Mouse (Mus musculus) intestine, embryonic 14.5 days (tissue): ENCODE measurements around the gene Noxa1. TPM values are rescaled to one million over a fixed set of nuclear protein-coding genes. Genes with fewer than 3 reads are reported as not detected.

ENCODE experiments used
- ATAC-seq: fragments of 200-750 bp; cut with Nextera tagmentation; replicated peaks from 2 replicates; pipeline ENCODE4 v1.8.0; 2017; ENCODE audit warnings: low read depth, moderate number of reproducible peaks, moderate TSS enrichment, moderate library complexity; ENCODE audit not compliant: low FRiP score, low TSS enrichment
- DNase-seq: peaks from one replicate; pipeline ENCODE4 v3.0.0-alpha.2; 2018; ENCODE audit warnings: low spot score
- H3K27ac ChIP-seq: fragments of 300-500 bp; sonication (generic); 2 replicates; pipeline ENCODE4 v1.5.1; 2014; ENCODE audit warnings: low read depth, mild to moderate bottlenecking, control low read depth
- H3K27me3 ChIP-seq: fragments of 300-500 bp; sonication (generic); replicated peaks from 2 replicates; pipeline ENCODE4 v1.6.1; 2014; ENCODE audit warnings: low read length, control low read depth; ENCODE audit not compliant: control insufficient read depth, insufficient read depth
- H3K36me3 ChIP-seq: fragments of 300-500 bp; sonication (generic); 2 replicates; pipeline ENCODE4 v1.6.1; 2014; ENCODE audit warnings: low read length, control low read depth; ENCODE audit not compliant: control insufficient read depth, insufficient read depth
- H3K4me1 ChIP-seq: fragments of 300-500 bp; sonication (generic); replicated peaks from 2 replicates; pipeline ENCODE4 v1.6.1; 2014; ENCODE audit warnings: low read length, control low read depth, mixed read lengths; ENCODE audit not compliant: control insufficient read depth, insufficient read depth
- H3K4me2 ChIP-seq: fragments of 300-500 bp; sonication (generic); 2 replicates; pipeline ENCODE4 v1.6.1; 2014; ENCODE audit warnings: low read length
- H3K4me3 ChIP-seq: fragments of 300-500 bp; sonication (generic); 2 replicates; pipeline ENCODE4 v1.5.1; 2014; ENCODE audit warnings: low read depth, low read length, control low read depth, mixed read lengths
- H3K9ac ChIP-seq: fragments of 300-500 bp; sonication (generic); 2 replicates; pipeline ENCODE4 v1.6.1; 2014; ENCODE audit warnings: mild to moderate bottlenecking, low read length
- H3K9me3 ChIP-seq: fragments of 300-500 bp; sonication (generic); 2 replicates; pipeline ENCODE4 v1.6.1; 2016; ENCODE audit warnings: low read length, control low read depth; ENCODE audit not compliant: control insufficient read depth
- WGBS: fragments of 180-500 bp; shearing (Covaris S2); extraction: QIAGEN DNeasy Blood & Tissue Kit; methylation state at CpG from one replicate; pipeline ENCODE4 v1.1.7; 2014; 5-methylcytosine and 5-hydroxymethylcytosine counted together
- microRNA-seq: library from miRNA; unstranded; fragments of <30 nt; microRNA quantifications from one replicate; pipeline ENCODE4, GENCODE M21; 2016
- polyA plus RNA-seq: library from polyadenylated mRNA; unstranded; fragments of >200 nt; fragmentation: Nextera tagmentation; extraction: Ambion mirVana; gene quantifications from 2 replicates; pipeline ENCODE4 v1.2.1, GENCODE M21; 2014

Gene Noxa1
- polyA plus RNA-seq, 1 experiment from 2014 or later: 5.7 TPM

DNA sequence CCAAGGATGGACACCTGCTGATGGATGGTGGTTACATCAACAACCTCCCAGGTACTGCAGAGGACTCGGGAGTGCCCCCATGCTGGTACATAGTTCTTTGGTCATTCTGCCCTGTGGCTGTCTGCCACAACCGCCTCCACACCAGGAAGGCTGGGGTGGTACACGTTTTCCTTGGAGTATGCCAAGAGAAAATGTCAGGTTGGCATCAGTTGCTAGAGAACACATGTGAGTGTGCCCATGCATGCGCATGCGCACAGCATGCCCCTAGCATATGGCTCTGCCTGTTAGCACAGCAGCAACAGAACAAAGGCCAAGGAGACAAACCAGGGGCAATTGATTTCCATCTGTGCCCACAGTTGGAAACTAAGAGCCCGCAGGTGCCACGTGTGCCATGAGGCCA lies 44.0 kb downstream of the Noxa1 start:
- H3K9ac ChIP-seq: no peak overlapping the region
- no peak overlapping the region for H3K27ac ChIP-seq
- no peak overlapping the region for H3K4me2 ChIP-seq
- 92% methylated on average over 7 of the region's 7 CpGs for WGBS
- ATAC-seq: no peak
- H3K27me3 ChIP-seq: no peaks in the 10 kb centered on the region
- no peak for DNase-seq
- H3K4me3 ChIP-seq: no peak overlapping the region
- no peaks in the 10 kb centered on the region for H3K9me3 ChIP-seq
- peaks cover 6% of the 10 kb centered on the region for H3K4me1 ChIP-seq
- H3K36me3 ChIP-seq: peaks cover 2% of the 10 kb centered on the region; the same call in 1 of the 2 replicates

DNA sequence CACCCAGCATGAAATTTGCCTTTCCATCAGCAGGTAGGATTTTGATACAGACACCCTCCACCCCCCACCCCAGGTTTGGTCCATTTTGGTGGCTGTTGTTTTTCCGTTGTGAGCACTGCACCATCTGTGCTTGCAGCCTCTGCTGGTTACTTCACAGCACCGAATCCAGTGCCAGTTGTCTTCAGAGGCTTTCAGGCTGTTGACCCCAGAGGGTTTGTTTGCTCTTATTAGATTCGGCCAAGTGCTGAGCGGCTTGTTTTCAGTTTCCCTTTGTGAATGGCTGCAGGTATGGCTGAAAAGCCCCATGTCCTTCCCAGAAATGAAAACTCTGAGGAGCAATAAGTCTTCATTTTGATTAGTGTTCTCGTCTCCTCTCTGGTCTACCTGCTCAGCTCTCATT lies 54.9 kb downstream of the Noxa1 start:
- no peak overlapping the region for H3K27ac ChIP-seq
- no peaks in the 10 kb centered on the region for H3K27me3 ChIP-seq
- H3K9ac ChIP-seq: no peak overlapping the region
- ATAC-seq (no peak), DNase-seq (no peak)
- no peaks in the 10 kb centered on the region for H3K9me3 ChIP-seq
- no peaks in the 10 kb centered on the region for H3K36me3 ChIP-seq
- WGBS: 83% methylated on average over 5 of the region's 5 CpGs
- no peak overlapping the region for H3K4me2 ChIP-seq
- no peak overlapping the region for H3K4me3 ChIP-seq
- no peaks in the 10 kb centered on the region for H3K4me1 ChIP-seq

Small RNA genes lying within 50 kb of the gene (microRNA-seq; reads per million reads assigned to microRNA genes)
- gene Gm24328 (not detected), gene Mir7664 (not detected)

Other genes starting within 250 kb of the Noxa1 start
- 83.0 and 85.5 TPM in 2 replicates for gene Ehmt1, start 175.5 kb downstream of the Noxa1 start, polyA plus RNA-seq
- 66.2 and 72.8 TPM in 2 replicates for gene Arrdc1, start 159.9 kb downstream of the Noxa1 start, polyA plus RNA-seq
- gene Zmynd19, start 145.4 kb downstream of the Noxa1 start, polyA plus RNA-seq: 13.0 and 18.1 TPM in 2 replicates
- 22.9 and 25.6 TPM in 2 replicates for gene Dph7, start 132.7 kb downstream of the Noxa1 start, polyA plus RNA-seq
- 143 and 147 TPM in 2 replicates for gene Mrpl41, start 120.1 kb downstream of the Noxa1 start, polyA plus RNA-seq
- gene Pnpla7, start 119.1 kb downstream of the Noxa1 start, polyA plus RNA-seq: 6.8 and 8.2 TPM in 2 replicates
- 44.3 and 50.0 TPM in 2 replicates for gene Nsmf, start 40.8 kb downstream of the Noxa1 start, polyA plus RNA-seq
- gene Entpd8, start 14.8 kb downstream of the Noxa1 start, polyA plus RNA-seq: 6.0 and 7.3 TPM in 2 replicates
- 8.2 and 13.2 TPM in 2 replicates for gene Nrarp, start 85.6 kb upstream of the Noxa1 start, polyA plus RNA-seq
- 14.4 and 18.1 TPM in 2 replicates for gene Tor4a, start 101.7 kb upstream of the Noxa1 start, polyA plus RNA-seq
- gene Nelfb, start 116.3 kb upstream of the Noxa1 start, polyA plus RNA-seq: 99.1 and 107 TPM in 2 replicates
- 0.18 TPM in 1 of 2 replicates, not detected in the other for gene Stpg3, start 119.5 kb upstream of the Noxa1 start, polyA plus RNA-seq
- 0.51 TPM in 1 of 2 replicates, not detected in the other for gene Fam166a, start 123.6 kb upstream of the Noxa1 start, polyA plus RNA-seq
- 524 and 576 TPM in 2 replicates for gene Tubb4b, start 129.6 kb upstream of the Noxa1 start, polyA plus RNA-seq
- 0.26 and 0.38 TPM in 2 replicates for gene Slc34a3, start 139.2 kb upstream of the Noxa1 start, polyA plus RNA-seq
- gene Rnf224, start 141.6 kb upstream of the Noxa1 start, polyA plus RNA-seq: not detected in 2 replicates
- 15.7 and 18.7 TPM in 2 replicates for gene Rnf208, start 147.1 kb upstream of the Noxa1 start, polyA plus RNA-seq
- gene Cysrt1, start 147.3 kb upstream of the Noxa1 start, polyA plus RNA-seq: 0.30 TPM in 1 of 2 replicates, not detected in the other
- gene AL732309.1, start 151.7 kb upstream of the Noxa1 start, polyA plus RNA-seq: 5.0 and 5.7 TPM in 2 replicates
- 18.0 and 19.2 TPM in 2 replicates for gene Tmem203, start 160.3 kb upstream of the Noxa1 start, polyA plus RNA-seq
- gene Tprn, start 167.5 kb upstream of the Noxa1 start, polyA plus RNA-seq: 6.5 and 7.8 TPM in 2 replicates
- 229 and 240 TPM in 2 replicates for gene Ssna1, start 177.3 kb upstream of the Noxa1 start, polyA plus RNA-seq
- gene Anapc2, start 177.3 kb upstream of the Noxa1 start, polyA plus RNA-seq: 100 and 110 TPM in 2 replicates
- gene Tmem210, start 193.0 kb upstream of the Noxa1 start, polyA plus RNA-seq: not detected in 2 replicates
- gene Lrrc26, start 194.8 kb upstream of the Noxa1 start, polyA plus RNA-seq: not detected in 2 replicates
- gene Grin1, start 224.0 kb upstream of the Noxa1 start, polyA plus RNA-seq: 2.1 and 2.4 TPM in 2 replicates
- 66.3 and 73.3 TPM in 2 replicates for gene Man1b1, start 237.2 kb upstream of the Noxa1 start, polyA plus RNA-seq